Mouse (Mus musculus) embryonic fibroblast, embryonic 13.5 days (primary cell): ENCODE results near the gene BC017158.

ENCODE experiments used
- CTCF ChIP-seq: IDR thresholded peaks from 2 replicates; pipeline ENCODE4 v1.5.1; 2011; ENCODE audit warnings: mild to moderate bottlenecking, control low read depth, low read length, moderate library complexity, borderline replicate concordance; ENCODE audit not compliant: insufficient read depth
- POLR2A ChIP-seq: IDR thresholded peaks from 2 replicates; pipeline ENCODE4 v1.6.1; 2011; ENCODE audit warnings: low read depth, mild to moderate bottlenecking, control low read depth, low read length, moderate library complexity

- no peak for TF ChIP-seq POLR2A
- no peak for TF ChIP-seq CTCF
Measured at GRCm38 (mm10) chr7:128317011-128317410, 19.0 kb upstream of the BC017158 start.
